Mouse (Mus musculus): ENCODE data around the gene Tbc1d1. TPM values are rescaled to one million over a fixed set of nuclear protein-coding genes. Genes with fewer than 3 reads are reported as not detected.

Gene Tbc1d1
- polyA plus RNA-seq, 1 experiment from 2014 or later = 18.4 TPM

GRCm38 (mm10) chr5:64288031-64288928 is 132.2 kb downstream of the Tbc1d1 start:
- no peaks in the 10 kb centered on the region for H3K9me3 ChIP-seq
- no peak for ATAC-seq (ENCODE audit: insufficient number of reproducible peaks, low FRiP score, low TSS enrichment, low read depth)
- H3K4me3 ChIP-seq = no peak overlapping the region
- 0 out of 2 replicates have a peak overlapping the region, but pooled peaks have one; percentile 24 for H3K27ac ChIP-seq
- H3K4me1 ChIP-seq = peaks cover 10% of the 10 kb centered on the region; the same call in 1 of the 2 replicates
- 91% methylated on average over 14 of the region's 14 CpGs for WGBS
- no peak overlapping the region for H3K4me2 ChIP-seq
- peaks cover 24% of the 10 kb centered on the region for H3K36me3 ChIP-seq
- H3K9ac ChIP-seq = no peak overlapping the region
- no peaks in the 10 kb centered on the region for H3K27me3 ChIP-seq

- H3K9ac ChIP-seq = no peak overlapping the region
- 61% methylated on average over 5 of the region's 5 CpGs for WGBS
- peaks cover 21% of the 10 kb centered on the region for H3K36me3 ChIP-seq
- H3K9me3 ChIP-seq = no peaks in the 10 kb centered on the region
- H3K4me2 ChIP-seq = no peak overlapping the region
- ATAC-seq (ENCODE audit: insufficient number of reproducible peaks, low FRiP score, low TSS enrichment, low read depth) = peak; percentile 52; the same call in 1 of the 2 replicates
- H3K27ac ChIP-seq = no peak overlapping the region
- peaks cover 10% of the 10 kb centered on the region; the same call in 1 of the 2 replicates for H3K4me1 ChIP-seq
- H3K4me3 ChIP-seq = no peak overlapping the region
- H3K27me3 ChIP-seq = no peaks in the 10 kb centered on the region
Observed at GRCm38 (mm10) chr5:64289202-64290060, 133.3 kb downstream of the Tbc1d1 start.

- H3K27ac ChIP-seq = no peak overlapping the region
- peaks cover 10% of the 10 kb centered on the region; the same call in 1 of the 2 replicates for H3K4me1 ChIP-seq
- H3K36me3 ChIP-seq = peaks cover 22% of the 10 kb centered on the region
- H3K4me3 ChIP-seq = no peak overlapping the region
- WGBS = 56% methylated on average over 4 of the region's 4 CpGs
- H3K9ac ChIP-seq = no peak overlapping the region
- no peaks in the 10 kb centered on the region for H3K27me3 ChIP-seq
- H3K4me2 ChIP-seq = no peak overlapping the region
- H3K9me3 ChIP-seq = no peaks in the 10 kb centered on the region
- ATAC-seq (ENCODE audit: insufficient number of reproducible peaks, low FRiP score, low TSS enrichment, low read depth) = no peak
Observed at GRCm38 (mm10) chr5:64290061-64290345, 133.9 kb downstream of the Tbc1d1 start.

- 74% methylated on average over 5 of the region's 5 CpGs for WGBS
- no peak overlapping the region for H3K4me3 ChIP-seq
- no peaks in the 10 kb centered on the region for H3K27me3 ChIP-seq
- no peak overlapping the region for H3K27ac ChIP-seq
- no peak overlapping the region for H3K4me2 ChIP-seq
- no peak overlapping the region for H3K9ac ChIP-seq
- H3K9me3 ChIP-seq = no peaks in the 10 kb centered on the region
- peaks cover 15% of the 10 kb centered on the region; the same call in 1 of the 2 replicates for H3K4me1 ChIP-seq
- no peak for ATAC-seq (ENCODE audit: insufficient number of reproducible peaks, low FRiP score, low TSS enrichment, low read depth)
- H3K36me3 ChIP-seq = peaks cover 19% of the 10 kb centered on the region
Observed at GRCm38 (mm10) chr5:64291657-64292056, 135.6 kb downstream of the Tbc1d1 start.

GRCm38 (mm10) chr5:64295621-64296020 is 139.5 kb downstream of the Tbc1d1 start:
- H3K27ac ChIP-seq = no peak overlapping the region
- no peak overlapping the region for H3K4me2 ChIP-seq
- peaks cover 11% of the 10 kb centered on the region for H3K36me3 ChIP-seq
- no peak overlapping the region for H3K9ac ChIP-seq
- H3K27me3 ChIP-seq = no peaks in the 10 kb centered on the region
- H3K4me1 ChIP-seq = peaks cover 28% of the 10 kb centered on the region
- H3K9me3 ChIP-seq = no peaks in the 10 kb centered on the region
- H3K4me3 ChIP-seq = no peak overlapping the region
- no peak for ATAC-seq (ENCODE audit: insufficient number of reproducible peaks, low FRiP score, low TSS enrichment, low read depth)

- no peaks in the 10 kb centered on the region for H3K9me3 ChIP-seq
- peaks cover 11% of the 10 kb centered on the region for H3K36me3 ChIP-seq
- no peak for ATAC-seq (ENCODE audit: insufficient number of reproducible peaks, low FRiP score, low TSS enrichment, low read depth)
- no peaks in the 10 kb centered on the region for H3K27me3 ChIP-seq
- 0 out of 2 replicates have a peak overlapping the region, but pooled peaks have one; percentile 38 for H3K27ac ChIP-seq
- peaks cover 28% of the 10 kb centered on the region for H3K4me1 ChIP-seq
- H3K4me2 ChIP-seq = no peak overlapping the region
- no peak overlapping the region for H3K9ac ChIP-seq
- no peak overlapping the region for H3K4me3 ChIP-seq
- 77% methylated on average over 7 of the region's 7 CpGs for WGBS
Observed at GRCm38 (mm10) chr5:64296328-64296727, 140.2 kb downstream of the Tbc1d1 start.

- no peak overlapping the region for H3K4me2 ChIP-seq
- H3K4me3 ChIP-seq = no peak overlapping the region
- H3K9me3 ChIP-seq = no peaks in the 10 kb centered on the region
- no peak overlapping the region for H3K27ac ChIP-seq
- 62% methylated on average over 4 of the region's 4 CpGs for WGBS
- peaks cover 28% of the 10 kb centered on the region for H3K4me1 ChIP-seq
- H3K36me3 ChIP-seq = peaks cover 11% of the 10 kb centered on the region
- H3K27me3 ChIP-seq = no peaks in the 10 kb centered on the region
- H3K9ac ChIP-seq = no peak overlapping the region
- no peak for ATAC-seq (ENCODE audit: insufficient number of reproducible peaks, low FRiP score, low TSS enrichment, low read depth)
Observed at GRCm38 (mm10) chr5:64297100-64297499, 141.0 kb downstream of the Tbc1d1 start.

GRCm38 (mm10) chr5:64298331-64299036 is 142.4 kb downstream of the Tbc1d1 start:
- Histone ChIP-seq H3K9ac (no peak overlapping the region), H3K27me3 (no peaks in the 10 kb centered on the region), H3K4me2 (no peak overlapping the region), H3K9me3 (no peaks in the 10 kb centered on the region), H3K4me3 (no peak overlapping the region), H3K36me3 (peaks cover 11% of the 10 kb centered on the region), H3K27ac (peak overlapping the region; percentile 50; the same call in 1 of the 2 replicates), H3K4me1 (peaks cover 28% of the 10 kb centered on the region)
- 62% methylated on average over 20 of the region's 20 CpGs for WGBS
- no peak for ATAC-seq (ENCODE audit: insufficient number of reproducible peaks, low FRiP score, low TSS enrichment, low read depth)

GRCm38 (mm10) chr5:64299508-64300324 is 143.6 kb downstream of the Tbc1d1 start:
- peaks cover 28% of the 10 kb centered on the region for H3K4me1 ChIP-seq
- WGBS = 68% methylated on average over 7 of the region's 7 CpGs
- ATAC-seq (ENCODE audit: insufficient number of reproducible peaks, low FRiP score, low TSS enrichment, low read depth) = no peak
- no peak overlapping the region for H3K4me3 ChIP-seq
- H3K9ac ChIP-seq = no peak overlapping the region
- no peaks in the 10 kb centered on the region for H3K27me3 ChIP-seq
- H3K4me2 ChIP-seq = no peak overlapping the region
- no peak overlapping the region for H3K27ac ChIP-seq
- no peaks in the 10 kb centered on the region for H3K9me3 ChIP-seq
- 0 out of 2 replicates have a peak, but pooled peaks cover 9% of the 10 kb centered on the region for H3K36me3 ChIP-seq

- H3K4me1 ChIP-seq = peaks cover 27% of the 10 kb centered on the region
- no peaks in the 10 kb centered on the region for H3K9me3 ChIP-seq
- H3K4me3 ChIP-seq = no peak overlapping the region
- 85% methylated on average over 4 of the region's 4 CpGs for WGBS
- H3K36me3 ChIP-seq = peaks cover 8% of the 10 kb centered on the region; the same call in 1 of the 2 replicates
- H3K27ac ChIP-seq = no peak overlapping the region
- H3K27me3 ChIP-seq = no peaks in the 10 kb centered on the region
- no peak overlapping the region for H3K4me2 ChIP-seq
- no peak overlapping the region for H3K9ac ChIP-seq
- no peak for ATAC-seq (ENCODE audit: insufficient number of reproducible peaks, low FRiP score, low TSS enrichment, low read depth)
Observed at GRCm38 (mm10) chr5:64301246-64301645, 145.1 kb downstream of the Tbc1d1 start.

GRCm38 (mm10) chr5:64307289-64307688 is 151.2 kb downstream of the Tbc1d1 start:
- no peak overlapping the region for H3K27ac ChIP-seq
- no peak overlapping the region for H3K4me3 ChIP-seq
- H3K9me3 ChIP-seq = no peaks in the 10 kb centered on the region
- H3K27me3 ChIP-seq = no peaks in the 10 kb centered on the region
- no peaks in the 10 kb centered on the region for H3K4me1 ChIP-seq
- ATAC-seq (ENCODE audit: insufficient number of reproducible peaks, low FRiP score, low TSS enrichment, low read depth) = no peak
- no peak overlapping the region for H3K9ac ChIP-seq
- WGBS = 97% methylated on average over 2 of the region's 2 CpGs
- H3K36me3 ChIP-seq = peaks cover 11% of the 10 kb centered on the region
- H3K4me2 ChIP-seq = no peak overlapping the region

Measured in limb, embryonic 15.5 days (tissue).